ENCODE assay signal across 21 mouse cellular contexts in genomic region chr1:51537765-51538360, GRCm38 (mm10).
"Had no signal": no experiment of that assay in that cellular context is flagged by ENCODE, and none has a peak within 500 bp of the region (broad histone marks: within the 10 kb centered on the region; RNA-seq: fewer than 3 reads in every experiment).

No protein-coding gene starts in this region.

- ATAC-seq: hindbrain, postnatal 0 days; inflammation-experienced regulatory T-cells, adult 6 months; intestine, embryonic 16.5 days; liver, embryonic 12.5 days; midbrain, embryonic 13.5 days; midbrain, embryonic 16.5 days had no signal

- H3K4me1 ChIP-seq: limb, embryonic 10.5 days; limb, embryonic 13.5 days; liver, embryonic 12.5 days; liver, embryonic 15.5 days; midbrain, embryonic 13.5 days had no signal

- DNase-seq: kidney, adult 2 months; kidney, postnatal 25 days; layer of hippocampus, adult 9-11 months; liver; right cerebral cortex, adult 18-20 months; right cerebral cortex, postnatal 25 days; spleen, adult 18-20 months; thymus, postnatal 4 days had no signal

- H3K9me3 ChIP-seq: limb, embryonic 10.5 days; limb, embryonic 13.5 days; liver, embryonic 12.5 days; liver, embryonic 15.5 days; lung, embryonic 15.5 days; midbrain, embryonic 10.5 days; midbrain, embryonic 13.5 days had no signal

- H3K27ac ChIP-seq: hindbrain, postnatal 0 days; kidney, postnatal 0 days; layer of hippocampus, adult 2 months; limb, embryonic 10.5 days; limb, embryonic 13.5 days; liver, embryonic 12.5 days; liver, embryonic 15.5 days; lung, embryonic 15.5 days; midbrain, embryonic 10.5 days; midbrain, embryonic 13.5 days had no signal

- H3K4me3 ChIP-seq: layer of hippocampus, adult 2 months; limb, embryonic 10.5 days; limb, embryonic 13.5 days; liver, embryonic 12.5 days; liver, embryonic 15.5 days; lung, embryonic 15.5 days; midbrain, embryonic 10.5 days; midbrain, embryonic 13.5 days had no signal

- H3K27me3 ChIP-seq: limb, embryonic 13.5 days; liver, embryonic 12.5 days; liver, embryonic 15.5 days; lung, embryonic 15.5 days; midbrain, embryonic 13.5 days had no signal

- H3K36me3 ChIP-seq: limb, embryonic 10.5 days; limb, embryonic 13.5 days; liver, embryonic 12.5 days; liver, embryonic 15.5 days; lung, embryonic 15.5 days; midbrain, embryonic 10.5 days; midbrain, embryonic 13.5 days had no signal
